Mouse (Mus musculus) erythroblast, embryonic 14.5 days (primary cell): ENCODE measurements around the gene Tex14.

Experiments used
- GATA1 ChIP-seq: IDR thresholded peaks from 2 replicates; pipeline ENCODE4 v1.6.1; 2012; ENCODE audit warnings: low read length, inconsistent platforms, mixed read lengths
- TAL1 ChIP-seq: IDR thresholded peaks from 3 replicates; pipeline ENCODE4 v1.6.1; 2012; ENCODE audit warnings: low read length, inconsistent platforms, mixed read lengths

- TF ChIP-seq GATA1: no peak
- TF ChIP-seq TAL1: no peak
These were observed 126.8 kb downstream of the Tex14 start for GRCm38 (mm10) chr11:87531695-87532094.
